Mouse (Mus musculus) liver, adult 2 months (tissue): ENCODE data around the gene Per2. TPM values are rescaled to one million over a fixed set of nuclear protein-coding genes. Genes with fewer than 3 reads are reported as not detected.

Experiments
- DNase-seq: peaks from one replicate; pipeline ENCODE4 v3.0.0-alpha.2; 2011; ENCODE audit warnings: low read depth, low spot score; ENCODE audit errors: extremely low read depth
- H3K27ac ChIP-seq: fragments of 200-500 bp; replicated peaks from 2 replicates; pipeline ENCODE4 v1.5.1; 2012; ENCODE audit warnings: low read depth, mild to moderate bottlenecking, control low read depth, inconsistent platforms, low read length; ENCODE audit not compliant: insufficient read depth
- H3K27me3 ChIP-seq: fragments of 200-500 bp; 2 replicates; pipeline ENCODE4 v1.6.1; 2012; ENCODE audit warnings: mild to moderate bottlenecking, moderate library complexity, low read length, inconsistent platforms; ENCODE audit not compliant: control insufficient read depth, insufficient read depth
- H3K36me3 ChIP-seq: fragments of 200-500 bp; 2 replicates; pipeline ENCODE4 v1.6.1; 2012; ENCODE audit warnings: low read length, inconsistent platforms; ENCODE audit not compliant: control insufficient read depth, insufficient read depth
- H3K4me1 ChIP-seq: fragments of 200-500 bp; 2 replicates; pipeline ENCODE4 v1.6.1; 2011; ENCODE audit warnings: low read length; ENCODE audit not compliant: control insufficient read depth, insufficient read depth
- H3K4me3 ChIP-seq: fragments of 200-500 bp; 2 replicates; pipeline ENCODE4 v1.5.1; 2011; ENCODE audit warnings: low read depth, mild to moderate bottlenecking, control low read depth, low read length, moderate library complexity; ENCODE audit not compliant: insufficient read depth
- H3K79me2 ChIP-seq: fragments of 200-500 bp; 2 replicates; pipeline ENCODE4 v1.6.1; 2012; ENCODE audit warnings: inconsistent platforms, mild to moderate bottlenecking, low read length, moderate library complexity; ENCODE audit not compliant: control insufficient read depth, insufficient read depth
- H3K9ac ChIP-seq: fragments of 200-500 bp; 2 replicates; pipeline ENCODE4 v1.6.1; 2012; ENCODE audit warnings: low read depth, mild to moderate bottlenecking, control low read depth, inconsistent platforms, low read length
- CTCF ChIP-seq: fragments of 200-500 bp; IDR thresholded peaks from 2 replicates; pipeline ENCODE4 v1.5.1; 2011; ENCODE audit warnings: low read depth, low read length, control low read depth
- POLR2A ChIP-seq: fragments of 200-500 bp; IDR thresholded peaks from 2 replicates; pipeline ENCODE4 v1.6.1; 2011; ENCODE audit warnings: low read length, control low read depth; ENCODE audit not compliant: insufficient read depth; ENCODE audit errors: extremely low read depth
- WGBS: fragments of 180-500 bp; shearing (Covaris S2); methylation state at CpG from one replicate; pipeline ENCODE4 v1.1.7; 2018; 5-methylcytosine and 5-hydroxymethylcytosine counted together
- polyA plus RNA-seq: library from polyadenylated mRNA; depleted of rRNA; stranded (reverse); fragments of >200 nt; gene quantifications from 2 replicates; pipeline ENCODE4 v1.2.3, GENCODE M21; 2012
- total RNA-seq: library from RNA; depleted of rRNA; stranded (reverse); fragments of >200 nt; gene quantifications from 2 replicates; pipeline ENCODE4 v1.2.3, GENCODE M21; 2014

Gene Per2
- total and polyA plus RNA-seq, 2 experiments: 4.9 to 7.7 TPM

DNA sequence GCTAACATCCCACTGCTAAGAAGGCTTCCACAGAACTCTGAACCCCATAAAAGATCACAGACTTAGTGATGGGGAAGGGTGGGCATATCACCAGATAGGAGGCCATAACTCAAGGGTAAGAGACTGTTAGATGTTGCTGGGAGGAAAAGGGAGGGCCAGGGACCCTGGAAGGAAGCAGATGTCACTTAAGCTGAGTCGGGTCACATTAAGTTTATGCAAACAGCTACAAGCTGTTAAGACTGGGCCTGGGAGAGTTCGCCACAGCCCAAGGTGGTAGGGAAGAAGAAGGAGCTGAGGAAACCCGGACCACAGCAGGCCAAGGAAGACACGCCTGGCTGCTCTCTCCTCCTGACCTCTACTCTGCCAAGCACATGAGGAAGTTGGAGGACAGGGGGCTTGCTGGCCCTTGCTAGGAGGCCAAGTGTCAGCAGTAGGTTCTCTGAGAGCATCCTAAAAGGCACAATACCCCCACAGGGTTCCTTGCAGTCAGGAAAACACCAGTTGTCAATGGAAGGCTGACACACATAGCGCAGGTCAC is 7.5 kb downstream of the Per2 start:
- no peak overlapping the region for H3K9ac ChIP-seq
- peaks cover 33% of the 10 kb centered on the region for H3K4me1 ChIP-seq
- peaks cover 47% of the 10 kb centered on the region; the same call in 1 of the 2 replicates for H3K79me2 ChIP-seq
- no peak overlapping the region for H3K4me3 ChIP-seq
- WGBS: 66% methylated on average over 5 of the region's 5 CpGs
- H3K27ac ChIP-seq: no peak overlapping the region
- peaks cover 11% of the 10 kb centered on the region for H3K36me3 ChIP-seq
- no peak for DNase-seq
- TF ChIP-seq POLR2A (no peak), CTCF (no peak)
- H3K27me3 ChIP-seq: no peaks in the 10 kb centered on the region

DNA sequence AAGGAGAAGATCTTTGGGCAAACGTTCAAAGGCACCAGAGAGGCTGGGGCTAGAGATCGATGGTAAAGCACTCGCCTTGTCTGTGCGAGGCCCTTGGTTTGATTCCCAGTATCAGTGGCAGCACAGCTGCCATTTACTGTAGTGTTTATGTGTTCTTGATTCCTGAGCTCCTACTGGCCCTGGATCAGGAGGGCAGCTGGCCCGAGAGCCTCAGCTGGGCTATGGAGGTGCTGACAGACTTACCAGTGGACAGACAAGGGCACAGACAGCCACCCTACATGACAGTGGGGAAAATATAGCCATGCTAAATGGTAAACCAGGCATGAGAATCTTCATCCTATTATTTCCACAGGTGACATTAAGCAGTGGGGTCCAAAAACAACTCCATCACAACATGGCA is 8.3 kb downstream of the Per2 start:
- Histone ChIP-seq H3K4me3 (no peak overlapping the region), H3K27me3 (no peaks in the 10 kb centered on the region), H3K4me1 (peaks cover 34% of the 10 kb centered on the region), H3K79me2 (peaks cover 47% of the 10 kb centered on the region; the same call in 1 of the 2 replicates), H3K36me3 (peaks cover 11% of the 10 kb centered on the region), H3K9ac (no peak overlapping the region), H3K27ac (no peak overlapping the region)
- WGBS: 73% methylated on average over 5 of the region's 5 CpGs
- TF ChIP-seq CTCF: no peak
- TF ChIP-seq POLR2A: no peak
- no peak for DNase-seq

DNA sequence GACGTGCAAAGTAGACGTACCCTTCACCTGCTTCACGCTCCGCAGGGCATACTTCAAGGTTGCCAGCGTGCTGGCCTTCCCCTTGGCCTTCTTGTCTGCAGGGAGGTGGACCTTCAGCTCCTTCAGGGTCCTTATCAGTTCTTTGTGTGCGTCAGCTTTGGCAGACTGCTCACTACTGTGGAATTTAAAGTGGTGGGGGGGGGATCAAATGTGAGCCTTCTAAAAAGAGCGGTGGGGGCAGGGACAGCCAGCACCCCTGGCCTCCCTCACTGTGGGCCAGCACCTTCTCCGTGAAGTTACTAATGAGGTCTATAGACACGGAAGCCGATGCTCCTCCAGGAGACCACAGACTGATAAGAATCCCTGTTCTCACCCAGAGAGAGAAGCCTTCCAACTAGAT is 10.4 kb downstream of the Per2 start:
- Histone ChIP-seq H3K9ac (no peak overlapping the region), H3K4me3 (no peak overlapping the region), H3K36me3 (peaks cover 12% of the 10 kb centered on the region), H3K27me3 (no peaks in the 10 kb centered on the region), H3K4me1 (peaks cover 37% of the 10 kb centered on the region), H3K27ac (peak overlapping the region; percentile 45), H3K79me2 (peaks cover 30% of the 10 kb centered on the region; the same call in 1 of the 2 replicates)
- DNase-seq: no peak
- 78% methylated on average over 10 of the region's 10 CpGs for WGBS
- TF ChIP-seq POLR2A: no peak
- TF ChIP-seq CTCF: no peak

DNA sequence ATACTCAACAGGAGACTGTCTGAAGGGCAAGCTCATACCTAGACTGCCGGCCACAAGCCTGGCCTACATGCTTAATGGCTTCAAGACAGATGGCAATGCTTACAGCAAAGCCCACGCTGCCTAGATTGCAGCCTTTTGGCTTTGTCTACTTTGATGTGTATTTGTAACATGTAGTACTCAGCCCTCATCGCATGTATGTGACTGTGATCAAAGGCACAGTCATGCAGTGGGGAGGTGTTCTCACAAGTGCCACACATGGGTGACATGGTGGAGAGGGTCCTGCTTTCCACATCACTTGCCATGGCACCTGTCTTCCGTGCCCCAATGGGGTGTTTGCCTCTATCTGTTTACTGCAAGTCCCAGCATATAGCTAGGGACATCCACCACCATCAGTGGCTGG is 12.6 kb downstream of the Per2 start:
- TF ChIP-seq POLR2A (no peak), CTCF (no peak)
- Histone ChIP-seq H3K9ac (peak overlapping the region; percentile 18), H3K36me3 (peaks cover 13% of the 10 kb centered on the region), H3K79me2 (peaks cover 12% of the 10 kb centered on the region; the same call in 1 of the 2 replicates), H3K4me1 (peaks cover 42% of the 10 kb centered on the region), H3K4me3 (no peak overlapping the region), H3K27me3 (no peaks in the 10 kb centered on the region), H3K27ac (peak overlapping the region; percentile 78)
- no peak for DNase-seq
- 53% methylated on average over 4 of the region's 4 CpGs for WGBS

DNA sequence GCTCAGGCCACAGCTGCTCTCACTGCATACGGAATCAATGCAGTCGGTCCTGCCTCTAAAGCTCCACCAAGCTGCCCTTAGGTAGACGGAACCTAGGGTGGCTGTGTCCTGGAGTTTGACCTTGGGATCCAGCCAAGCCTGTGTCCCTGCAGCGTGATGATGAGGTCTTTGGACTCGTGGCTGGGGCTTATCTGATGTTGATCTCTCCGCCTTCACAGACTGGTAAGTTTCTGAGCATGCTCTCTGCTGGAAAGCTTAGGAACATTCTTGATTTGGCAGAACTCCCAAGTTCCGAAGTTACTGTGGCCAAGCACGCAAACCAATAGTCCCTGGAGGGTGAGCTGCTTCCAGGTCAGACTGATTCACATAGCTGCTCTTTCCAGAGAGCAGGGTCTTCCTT is 13.1 kb downstream of the Per2 start:
- peak overlapping the region; percentile 88 for H3K27ac ChIP-seq
- WGBS: 26% methylated on average over 8 of the region's 8 CpGs
- no peaks in the 10 kb centered on the region for H3K27me3 ChIP-seq
- H3K4me1 ChIP-seq: peaks cover 45% of the 10 kb centered on the region
- peaks cover 13% of the 10 kb centered on the region for H3K36me3 ChIP-seq
- peaks cover 8% of the 10 kb centered on the region; the same call in 1 of the 2 replicates for H3K79me2 ChIP-seq
- H3K9ac ChIP-seq: peak overlapping the region; percentile 18
- TF ChIP-seq POLR2A (no peak), CTCF (no peak)
- H3K4me3 ChIP-seq: no peak overlapping the region
- DNase-seq: peak; percentile 100
